Comparison of ENCODE assay signal across 12 mouse cellular contexts in the genomic region with DNA sequence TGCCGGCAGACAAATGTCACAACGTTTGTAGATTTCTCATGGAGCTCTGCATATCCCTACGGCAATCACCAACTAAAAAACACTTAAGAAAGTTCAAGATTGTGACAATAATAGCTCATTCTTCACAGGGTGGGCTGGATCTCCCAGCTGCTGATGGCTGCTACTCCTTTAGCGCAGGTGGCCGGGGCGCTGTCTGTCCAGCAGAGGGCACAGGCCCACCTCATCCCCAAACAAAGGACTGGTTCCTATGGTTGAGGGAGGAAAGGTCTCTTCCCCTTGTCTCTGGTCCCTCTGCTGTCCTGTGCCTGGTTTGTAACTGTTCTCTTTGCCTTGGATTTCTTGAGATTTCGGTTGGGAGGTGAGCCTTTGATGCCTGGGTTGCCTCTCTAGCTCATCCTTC. TPM values are rescaled to one million over a fixed set of nuclear protein-coding genes. Genes with fewer than 3 reads are reported as not detected.
A peak's percentile ranks its signal among the peaks of the same experiment; 100 is the strongest.
DNase-seq lines count a peak whose midpoint lies in the region; ATAC-seq and TF ChIP-seq lines count a peak whose summit lies in the region.
"Had no signal": no experiment of that assay in that cellular context is flagged by ENCODE, and none has a peak within 500 bp of the region (broad histone marks: within the 10 kb centered on the region; RNA-seq: fewer than 3 reads in every experiment).

No protein-coding gene starts in this region.

- H3K4me1 ChIP-seq in kidney, postnatal 0 days (replicated peaks; ENCODE audit: insufficient read depth, low read length): 0 out of 2 replicates have a peak, but pooled peaks cover 13% of the 10 kb centered on the region
- H3K4me1 ChIP-seq: forebrain, embryonic 13.5 days; liver, embryonic 15.5 days had no signal

- no peak overlapping the region for H3K4me2 ChIP-seq in kidney, postnatal 0 days (ENCODE audit: low read length)
- H3K4me2 ChIP-seq: forebrain, embryonic 13.5 days; liver, embryonic 15.5 days had no signal

- no peaks in the 10 kb centered on the region for H3K9me3 ChIP-seq in kidney, postnatal 0 days (replicated peaks; ENCODE audit: low read length)
- H3K9me3 ChIP-seq: forebrain, embryonic 13.5 days; liver, embryonic 15.5 days had no signal

- H3K9ac ChIP-seq in kidney, postnatal 0 days (ENCODE audit: low read depth, low read length): no peak overlapping the region
- H3K9ac ChIP-seq: forebrain, embryonic 13.5 days; liver, embryonic 15.5 days had no signal

- H3K4me3 ChIP-seq in kidney, postnatal 0 days (replicated peaks; ENCODE audit: low read depth, low read length): no peak overlapping the region
- H3K4me3 ChIP-seq: forebrain, embryonic 13.5 days; liver, embryonic 15.5 days had no signal

- TF ChIP-seq CTCF in kidney, postnatal 0 days (IDR thresholded peaks at IDR 0.05; ENCODE audit: low read depth): peak; percentile 67

- no peak overlapping the region for H3K27ac ChIP-seq in kidney, postnatal 0 days
- H3K27ac ChIP-seq: forebrain, embryonic 13.5 days; liver, embryonic 15.5 days had no signal

- 19% methylated on average over 7 of the region's 7 CpGs for WGBS in kidney, postnatal 0 days

- no peaks in the 10 kb centered on the region for H3K36me3 ChIP-seq in kidney, postnatal 0 days (ENCODE audit: insufficient read depth, low read length)
- H3K36me3 ChIP-seq: liver, embryonic 15.5 days had no signal

- peak; percentile 6 to 22 for DNase-seq in cerebellum, postnatal 25 days
- DNase-seq in cerebellum, adult 11 months: no peak
- peak; percentile 33 for DNase-seq in kidney, postnatal 0 days (ENCODE audit: low spot score)
- DNase-seq in kidney, adult 9 months: no peak
- DNase-seq in testis, postnatal 10 days (ENCODE audit: low spot score): peak; percentile 52
- no peak for DNase-seq in testis, postnatal 14 days (ENCODE audit: low spot score)
- DNase-seq in retina, postnatal 1 day: peak; percentile 48
- DNase-seq: cerebellum, postnatal 36 days; thymus, postnatal 14 days had no signal

- no peak for ATAC-seq in kidney, postnatal 0 days (replicated peaks; ENCODE audit: low FRiP score, low read depth)
- no peak for ATAC-seq in CD4-positive, CD25-positive, alpha-beta regulatory T cell, adult 4 months
- ATAC-seq: forebrain, embryonic 13.5 days had no signal

- H3K27me3 ChIP-seq in kidney, postnatal 0 days (ENCODE audit: insufficient read depth, low read length): no peaks in the 10 kb centered on the region
- H3K27me3 ChIP-seq: forebrain, embryonic 13.5 days; liver, embryonic 15.5 days had no signal

RNA-seq across cellular contexts. Expression of a gene that starts 1.5 kb away (rescaled TPM):
- polyA plus RNA-seq in kidney, postnatal 0 days (2015; fragmentation: Nextera tagmentation; extraction: Ambion mirVana): 2.2 and 2.9 TPM in 2 replicates
- polyA plus RNA-seq in CD4-positive, CD25-positive, alpha-beta regulatory T cell, adult 4 months (2017; shearing (Covaris generic)): under 1 TPM in 1 of 2 experiments, not detected in 1; 0.28 TPM

Comparison
In these comparisons a context has a peak if more than half of its experiments do, and no peak if none do; other contexts are left out.
1. DNase-seq: peak in cerebellum, postnatal 25 days (2 of 2), kidney, postnatal 0 days (single experiment), testis, postnatal 10 days (single experiment) and retina, postnatal 1 day (single experiment); none in cerebellum, adult 11 months (single experiment), kidney, adult 9 months (single experiment) and testis, postnatal 14 days (single experiment).